Mouse (Mus musculus): Measurements from ENCODE around the gene Gm10645. TPM values are rescaled to one million over a fixed set of nuclear protein-coding genes. Genes with fewer than 3 reads are reported as not detected.

The Gm10645 gene
- polyA plus RNA-seq, 1 experiment from 2014 or later: 6.7 TPM

GRCm38 (mm10) chr8:83186376-83186775, 20.4 kb upstream of the Gm10645 start:
- Histone ChIP-seq H3K9ac (no peak overlapping the region), H3K4me3 (no peak overlapping the region), H3K9me3 (no peaks in the 10 kb centered on the region), H3K27me3 (no peaks in the 10 kb centered on the region), H3K36me3 (no peaks in the 10 kb centered on the region), H3K4me1 (replicated peaks) (peaks cover 43% of the 10 kb centered on the region), H3K27ac (replicated peaks) (no peak overlapping the region; the same call in 1 of the 2 replicates), H3K4me2 (no peak overlapping the region)
- no peak for ATAC-seq (ENCODE audit: low read depth)
- 50% methylated on average over 6 of the region's 6 CpGs for WGBS

GRCm38 (mm10) chr8:83182784-83183183, 16.8 kb upstream of the Gm10645 start:
- no peaks in the 10 kb centered on the region for H3K9me3 ChIP-seq
- 44% methylated on average over 5 of the region's 5 CpGs for WGBS
- 0 out of 2 replicates have a peak overlapping the region, but pooled peaks have one; percentile 12 for H3K9ac ChIP-seq
- H3K27ac ChIP-seq (replicated peaks): peak overlapping the region; percentile 67
- no peak for ATAC-seq (ENCODE audit: low read depth)
- H3K4me3 ChIP-seq: no peak overlapping the region
- no peaks in the 10 kb centered on the region for H3K36me3 ChIP-seq
- H3K4me1 ChIP-seq (replicated peaks): peaks cover 54% of the 10 kb centered on the region
- no peak overlapping the region for H3K4me2 ChIP-seq
- H3K27me3 ChIP-seq: no peaks in the 10 kb centered on the region

- 72% methylated on average over 6 of the region's 6 CpGs for WGBS
- H3K27me3 ChIP-seq: no peaks in the 10 kb centered on the region
- no peak overlapping the region for H3K4me2 ChIP-seq
- no peaks in the 10 kb centered on the region for H3K36me3 ChIP-seq
- peak overlapping the region; percentile 15 for H3K27ac ChIP-seq (replicated peaks)
- no peak for ATAC-seq (ENCODE audit: low read depth)
- no peaks in the 10 kb centered on the region for H3K9me3 ChIP-seq
- peaks cover 54% of the 10 kb centered on the region for H3K4me1 ChIP-seq (replicated peaks)
- no peak overlapping the region for H3K9ac ChIP-seq
- no peak overlapping the region for H3K4me3 ChIP-seq
Measured at GRCm38 (mm10) chr8:83181851-83182482, 16.0 kb upstream of the Gm10645 start.

GRCm38 (mm10) chr8:83178228-83178742, 12.3 kb upstream of the Gm10645 start:
- Histone ChIP-seq H3K27me3 (no peaks in the 10 kb centered on the region), H3K9ac (no peak overlapping the region), H3K4me1 (replicated peaks) (peaks cover 60% of the 10 kb centered on the region), H3K4me3 (no peak overlapping the region), H3K4me2 (no peak overlapping the region), H3K36me3 (no peaks in the 10 kb centered on the region), H3K9me3 (no peaks in the 10 kb centered on the region), H3K27ac (replicated peaks) (peak overlapping the region; percentile 75; the same call in 1 of the 2 replicates)
- WGBS: 12% methylated on average over 9 of the region's 9 CpGs
- ATAC-seq (ENCODE audit: low read depth): no peak

- Histone ChIP-seq H3K4me3 (no peak overlapping the region), H3K9me3 (no peaks in the 10 kb centered on the region), H3K36me3 (no peaks in the 10 kb centered on the region), H3K4me1 (replicated peaks) (peaks cover 53% of the 10 kb centered on the region), H3K9ac (peak overlapping the region; percentile 55; the same call in 1 of the 2 replicates), H3K27ac (replicated peaks) (peak overlapping the region; percentile 75), H3K4me2 (peak overlapping the region; percentile 1; the same call in 1 of the 2 replicates), H3K27me3 (no peaks in the 10 kb centered on the region)
- WGBS: 17% methylated on average over 11 of the region's 11 CpGs
- peak; percentile 47; the same call in 1 of the 2 replicates for ATAC-seq (ENCODE audit: low read depth)
Measured at GRCm38 (mm10) chr8:83177317-83178195, 11.6 kb upstream of the Gm10645 start.

GRCm38 (mm10) chr8:83176785-83177184, 10.8 kb upstream of the Gm10645 start:
- H3K9ac ChIP-seq: no peak overlapping the region
- 17% methylated on average over 2 of the region's 2 CpGs for WGBS

GRCm38 (mm10) chr8:83175680-83176079, 9.7 kb upstream of the Gm10645 start:
- 68% methylated on average over 10 of the region's 10 CpGs for WGBS
- no peak for ATAC-seq (ENCODE audit: low read depth)
- no peaks in the 10 kb centered on the region for H3K9me3 ChIP-seq
- H3K4me2 ChIP-seq: no peak overlapping the region
- peak overlapping the region; percentile 55; the same call in 1 of the 2 replicates for H3K27ac ChIP-seq (replicated peaks)
- no peaks in the 10 kb centered on the region for H3K36me3 ChIP-seq
- H3K27me3 ChIP-seq: no peaks in the 10 kb centered on the region
- no peak overlapping the region for H3K9ac ChIP-seq
- no peak overlapping the region for H3K4me3 ChIP-seq
- peaks cover 42% of the 10 kb centered on the region for H3K4me1 ChIP-seq (replicated peaks)

More at GRCm38 (mm10) chr8:83176785-83177184, 10.8 kb upstream of the Gm10645 start:
- Histone ChIP-seq H3K27me3 (no peaks in the 10 kb centered on the region), H3K27ac (replicated peaks) (peak overlapping the region; percentile 75), H3K4me2 (no peak overlapping the region), H3K9me3 (no peaks in the 10 kb centered on the region), H3K36me3 (no peaks in the 10 kb centered on the region), H3K4me1 (replicated peaks) (peaks cover 45% of the 10 kb centered on the region), H3K4me3 (no peak overlapping the region)
- peak; percentile 73; the same call in 1 of the 2 replicates for ATAC-seq (ENCODE audit: low read depth)

- H3K36me3 ChIP-seq: no peaks in the 10 kb centered on the region
Measured at GRCm38 (mm10) chr8:83170894-83171293, 4.9 kb upstream of the Gm10645 start.

GRCm38 (mm10) chr8:83169709-83170108, 3.7 kb upstream of the Gm10645 start:
- Histone ChIP-seq H3K9ac (no peak overlapping the region), H3K27me3 (no peaks in the 10 kb centered on the region), H3K4me3 (no peak overlapping the region), H3K4me1 (replicated peaks) (peaks cover 35% of the 10 kb centered on the region), H3K36me3 (no peaks in the 10 kb centered on the region), H3K4me2 (no peak overlapping the region), H3K9me3 (no peaks in the 10 kb centered on the region), H3K27ac (replicated peaks) (no peak overlapping the region)
- WGBS: 87% methylated on average over 2 of the region's 2 CpGs
- ATAC-seq (ENCODE audit: low read depth): no peak

More at GRCm38 (mm10) chr8:83170894-83171293, 4.9 kb upstream of the Gm10645 start:
- H3K4me1 ChIP-seq (replicated peaks): peaks cover 37% of the 10 kb centered on the region
- no peak overlapping the region for H3K4me2 ChIP-seq
- no peaks in the 10 kb centered on the region for H3K27me3 ChIP-seq
- H3K9ac ChIP-seq: no peak overlapping the region
- 36% methylated on average over 6 of the region's 6 CpGs for WGBS
- H3K9me3 ChIP-seq: no peaks in the 10 kb centered on the region
- H3K4me3 ChIP-seq: no peak overlapping the region
- no peak for ATAC-seq (ENCODE audit: low read depth)
- 0 out of 2 replicates have a peak overlapping the region, but pooled peaks have one; percentile 38 for H3K27ac ChIP-seq (replicated peaks)

- Histone ChIP-seq H3K4me2 (peak overlapping the region; percentile 68), H3K27me3 (peaks cover under 1% of the 10 kb centered on the region; the same call in 1 of the 2 replicates), H3K27ac (replicated peaks) (no peak overlapping the region), H3K4me1 (replicated peaks) (peaks cover 37% of the 10 kb centered on the region), H3K4me3 (no peak overlapping the region), H3K9me3 (no peaks in the 10 kb centered on the region), H3K36me3 (no peaks in the 10 kb centered on the region), H3K9ac (no peak overlapping the region)
- WGBS: 85% methylated on average over 3 of the region's 3 CpGs
- ATAC-seq (ENCODE audit: low read depth): no peak
Measured at GRCm38 (mm10) chr8:83169127-83169526, 3.2 kb upstream of the Gm10645 start.

- Histone ChIP-seq H3K27ac (replicated peaks) (no peak overlapping the region), H3K4me1 (replicated peaks) (peaks cover 37% of the 10 kb centered on the region), H3K4me2 (peak overlapping the region; percentile 68), H3K27me3 (peaks cover 5% of the 10 kb centered on the region; the same call in 1 of the 2 replicates), H3K36me3 (no peaks in the 10 kb centered on the region), H3K4me3 (peak overlapping the region; percentile 76), H3K9me3 (no peaks in the 10 kb centered on the region), H3K9ac (peak overlapping the region; percentile 88)
- ATAC-seq (ENCODE audit: low read depth): no peak
- 45% methylated on average over 3 of the region's 3 CpGs for WGBS
Measured at GRCm38 (mm10) chr8:83167932-83168331, 2.0 kb upstream of the Gm10645 start.

Measured in neural tube, embryonic 13.5 days (tissue).